Mouse (Mus musculus) CD4-positive helper T cell, adult 2 months (primary cell): Measurements from ENCODE around the gene Trp53bp2.

Source experiments
- DNase-seq: peaks from one replicate; pipeline ENCODE4 v3.0.0-alpha.2; 2012; ENCODE audit warnings: low read depth, missing footprints, low spot score

Trp53bp2 gene

GRCm38 (mm10) chr1:182408243-182408642 is 729 bp upstream of the Trp53bp2 start:
- DNase-seq = no peak

GRCm38 (mm10) chr1:182409401-182410173 is 615 bp downstream of the Trp53bp2 start:
- DNase-seq = no peak

GRCm38 (mm10) chr1:182412586-182413270 is 3.8 kb downstream of the Trp53bp2 start:
- no peak for DNase-seq

GRCm38 (mm10) chr1:182419481-182419880 is 10.5 kb downstream of the Trp53bp2 start:
- no peak for DNase-seq

GRCm38 (mm10) chr1:182424274-182424673 is 15.3 kb downstream of the Trp53bp2 start:
- DNase-seq = no peak

GRCm38 (mm10) chr1:182425176-182425575 is 16.2 kb downstream of the Trp53bp2 start:
- DNase-seq = no peak

- no peak for DNase-seq
Measured at GRCm38 (mm10) chr1:182426444-182426843, 17.5 kb downstream of the Trp53bp2 start.

GRCm38 (mm10) chr1:182427426-182427825 is 18.5 kb downstream of the Trp53bp2 start:
- no peak for DNase-seq

GRCm38 (mm10) chr1:182429826-182430225 is 20.9 kb downstream of the Trp53bp2 start:
- DNase-seq = no peak

GRCm38 (mm10) chr1:182430676-182431075 is 21.7 kb downstream of the Trp53bp2 start:
- DNase-seq = no peak

GRCm38 (mm10) chr1:182432059-182432458 is 23.1 kb downstream of the Trp53bp2 start:
- DNase-seq = no peak

- no peak for DNase-seq
Measured at GRCm38 (mm10) chr1:182436746-182437145, 27.8 kb downstream of the Trp53bp2 start.

GRCm38 (mm10) chr1:182439546-182440222 is 30.7 kb downstream of the Trp53bp2 start:
- DNase-seq = no peak

- no peak for DNase-seq
Measured at GRCm38 (mm10) chr1:182441791-182442473, 33.0 kb downstream of the Trp53bp2 start.

- DNase-seq = no peak
Measured at GRCm38 (mm10) chr1:182444116-182444515, 35.1 kb downstream of the Trp53bp2 start.

- DNase-seq = no peak
Measured at GRCm38 (mm10) chr1:182448276-182449035, 39.5 kb downstream of the Trp53bp2 start.

- no peak for DNase-seq
Measured at GRCm38 (mm10) chr1:182452473-182452872, 43.5 kb downstream of the Trp53bp2 start.

- no peak for DNase-seq
Measured at GRCm38 (mm10) chr1:182455080-182455479, 46.1 kb downstream of the Trp53bp2 start.

GRCm38 (mm10) chr1:182458556-182458955 is 49.6 kb downstream of the Trp53bp2 start:
- no peak for DNase-seq

- no peak for DNase-seq
Measured at GRCm38 (mm10) chr1:182459436-182459835, 50.5 kb downstream of the Trp53bp2 start.
